Mouse (Mus musculus) embryonic fibroblast, embryonic 13.5 days (primary cell): Measurements from ENCODE around the gene Acad9. TPM values are rescaled to one million over a fixed set of nuclear protein-coding genes. Genes with fewer than 3 reads are reported as not detected.

Source experiments
- H3K27ac ChIP-seq: 2 replicates; pipeline ENCODE4 v1.5.1; 2012; ENCODE audit warnings: low read length, control low read depth, inconsistent platforms; ENCODE audit not compliant: insufficient read depth
- H3K4me1 ChIP-seq: 2 replicates; pipeline ENCODE4 v1.6.1; 2011; ENCODE audit warnings: low read length; ENCODE audit not compliant: control insufficient read depth, insufficient read depth
- H3K4me3 ChIP-seq: 2 replicates; pipeline ENCODE4 v1.5.1; 2011; ENCODE audit warnings: mild to moderate bottlenecking, control low read depth, low read length; ENCODE audit not compliant: insufficient read depth
- CTCF ChIP-seq: IDR thresholded peaks from 2 replicates; pipeline ENCODE4 v1.5.1; 2011; ENCODE audit warnings: mild to moderate bottlenecking, control low read depth, low read length, moderate library complexity, borderline replicate concordance; ENCODE audit not compliant: insufficient read depth
- POLR2A ChIP-seq: IDR thresholded peaks from 2 replicates; pipeline ENCODE4 v1.6.1; 2011; ENCODE audit warnings: low read depth, mild to moderate bottlenecking, control low read depth, low read length, moderate library complexity
- polyA plus RNA-seq: library from polyadenylated mRNA; stranded (reverse); fragments of >200 nt; gene quantifications from 2 replicates; pipeline ENCODE4 v1.2.4, GENCODE M21; 2011; ENCODE audit warnings: low read depth; ENCODE audit not compliant: missing spikeins, insufficient read length

Gene Acad9
- 32.9 and 33.2 TPM in 2 replicates for polyA plus RNA-seq

DNA sequence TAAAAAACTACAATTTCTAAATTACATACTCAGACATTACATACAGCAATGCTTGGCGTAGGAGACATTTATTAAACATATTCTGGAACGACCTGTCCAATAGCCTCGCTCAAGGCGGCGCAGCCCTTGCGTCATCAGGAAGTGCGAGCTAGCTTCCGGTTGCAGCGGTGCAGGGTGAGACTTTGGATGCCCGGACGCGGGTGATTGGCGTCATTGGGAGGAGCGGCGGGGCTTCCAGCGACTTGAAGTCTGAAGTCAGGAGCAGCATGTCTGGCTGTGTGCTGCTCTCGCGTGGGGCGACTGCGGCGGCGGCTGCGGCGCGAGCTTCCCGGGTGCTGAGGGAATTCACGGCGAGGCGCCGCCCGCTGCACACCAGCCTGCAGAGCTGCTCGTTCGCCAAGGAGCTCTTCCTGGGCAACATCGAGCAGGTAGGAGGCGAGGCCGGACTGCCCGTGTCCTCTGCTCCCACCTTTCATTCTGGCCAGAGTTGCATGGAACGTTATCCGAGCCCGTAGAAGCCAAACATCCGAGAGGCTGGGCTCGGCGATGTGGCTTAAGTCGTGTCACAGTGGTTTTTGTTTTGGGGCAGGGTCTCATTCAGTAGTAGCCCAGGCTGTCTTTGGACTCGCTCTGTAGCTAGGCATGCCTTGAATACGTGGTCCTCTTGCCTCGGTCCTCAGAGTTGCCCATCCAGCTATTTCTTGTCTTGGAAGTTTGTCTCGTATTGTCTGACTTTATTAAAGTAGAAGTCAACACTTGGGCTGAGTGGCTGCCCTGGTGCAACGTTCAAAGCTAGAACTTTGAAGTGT lies at the start of gene Acad9:
TSS of gene Acad9 (plus strand) at position 137 of the 809 bp plus-strand sequence.
- TF ChIP-seq CTCF (no peak), POLR2A (peak; percentile 89)
- peaks cover 3% of the 10 kb centered on the region; the same call in 1 of the 2 replicates for H3K4me1 ChIP-seq
- 0 out of 2 replicates have a peak within 1 kb of the TSS, but pooled peaks have one; percentile 2 for H3K27ac ChIP-seq
- H3K4me3 ChIP-seq: peak within 1 kb of the TSS; percentile 74

DNA sequence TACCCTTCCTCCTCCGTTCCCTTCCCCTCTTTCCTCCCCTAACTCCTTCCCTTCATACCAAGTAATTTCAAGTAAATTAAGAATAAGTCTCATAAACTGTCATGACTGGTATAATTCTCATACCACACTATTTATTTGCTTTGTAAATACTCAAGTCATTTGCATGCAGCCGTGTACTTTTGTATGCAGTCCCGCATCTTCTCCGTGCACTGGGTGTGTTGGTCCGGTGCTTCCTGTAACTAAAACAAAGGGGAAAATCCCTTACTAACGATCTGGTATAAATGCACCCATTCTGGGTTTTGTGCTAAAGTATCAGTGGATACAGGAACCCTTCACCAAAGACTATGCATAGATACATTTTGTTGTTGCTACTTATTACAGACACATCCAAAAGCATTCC lies 40.0 kb upstream of the Acad9 start:
- H3K27ac ChIP-seq: no peak overlapping the region
- H3K4me3 ChIP-seq: no peak overlapping the region
- TF ChIP-seq POLR2A: no peak
- TF ChIP-seq CTCF: no peak
- no peaks in the 10 kb centered on the region for H3K4me1 ChIP-seq

DNA sequence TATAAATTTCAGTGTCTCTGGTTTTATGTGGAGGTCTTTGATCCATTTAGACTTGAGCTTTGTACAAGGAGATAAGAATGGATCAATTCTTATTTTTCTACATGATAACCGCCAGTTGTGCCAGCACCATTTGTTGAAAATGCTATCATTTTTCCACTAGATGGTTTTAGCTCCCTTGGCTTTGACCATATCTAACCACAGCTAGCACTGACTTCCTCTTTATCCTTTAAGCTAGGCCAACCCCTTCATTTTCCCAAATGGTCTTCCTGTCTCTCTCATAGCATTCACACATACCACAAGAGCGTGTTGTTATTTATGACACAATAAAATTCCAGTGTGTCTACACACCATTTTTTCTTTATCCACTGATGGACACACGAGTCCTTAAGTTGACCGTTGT lies 35.8 kb upstream of the Acad9 start:
- no peak overlapping the region for H3K4me3 ChIP-seq
- no peak for TF ChIP-seq CTCF
- TF ChIP-seq POLR2A: no peak
- H3K4me1 ChIP-seq: no peaks in the 10 kb centered on the region
- H3K27ac ChIP-seq: no peak overlapping the region

DNA sequence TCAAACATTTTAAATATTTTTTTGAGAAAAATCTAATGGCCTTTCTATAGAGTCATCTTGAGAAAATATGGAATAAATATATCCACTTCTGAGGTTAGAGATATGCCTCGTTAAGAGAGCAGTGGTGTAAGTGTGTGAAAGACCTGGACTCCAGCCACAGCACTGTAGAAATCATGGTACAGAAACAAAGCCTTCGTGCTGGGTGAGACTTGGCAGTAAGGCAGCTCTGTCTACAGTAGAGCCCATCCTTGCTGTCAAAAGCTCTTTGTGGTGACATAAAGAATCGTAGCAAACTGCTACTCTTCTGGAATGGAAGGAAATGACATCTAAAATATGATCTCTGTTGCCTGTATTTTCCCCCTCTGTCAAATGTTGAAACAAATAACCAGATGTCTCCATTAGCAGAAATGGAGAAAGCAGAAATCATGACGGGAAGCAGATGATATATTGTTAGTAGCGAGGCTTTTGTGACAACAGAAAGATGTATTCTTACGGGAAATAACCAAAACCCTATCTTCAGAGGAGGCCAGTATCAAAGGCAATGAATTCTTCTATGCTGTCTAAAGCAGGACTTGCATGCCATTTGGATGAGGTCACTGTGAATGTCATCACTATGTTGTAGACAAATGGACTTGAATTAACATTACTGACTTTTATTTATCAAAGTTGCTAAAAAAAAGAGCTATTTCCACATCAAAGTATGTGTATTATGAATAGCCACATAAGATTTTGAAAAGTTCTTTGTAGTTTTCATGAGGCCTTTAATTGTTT lies 33.9 kb upstream of the Acad9 start:
- Histone ChIP-seq H3K27ac (no peak overlapping the region), H3K4me3 (no peak overlapping the region), H3K4me1 (no peaks in the 10 kb centered on the region)
- no peak for TF ChIP-seq CTCF

DNA sequence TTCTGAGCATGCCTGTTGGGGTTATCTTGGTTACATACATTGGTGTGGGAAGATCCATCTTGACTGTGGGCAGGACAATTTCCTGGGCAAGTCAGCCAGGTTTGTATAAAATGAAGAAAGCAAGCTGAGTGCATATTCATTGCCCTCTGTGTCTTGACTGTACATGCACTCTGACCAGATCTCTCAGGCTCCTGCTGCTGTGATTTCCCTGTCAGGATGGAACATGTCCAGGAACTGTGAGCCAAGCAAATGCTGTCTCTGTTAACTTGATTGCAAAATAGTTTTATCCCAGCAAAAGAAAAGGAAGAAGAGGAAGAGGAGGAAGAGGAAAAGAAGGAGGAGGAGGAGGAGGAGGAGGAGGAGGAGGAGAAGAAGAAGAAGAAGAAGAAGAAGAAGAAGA lies 21.3 kb upstream of the Acad9 start:
- H3K4me1 ChIP-seq: no peaks in the 10 kb centered on the region
- no peak overlapping the region for H3K4me3 ChIP-seq
- no peak for TF ChIP-seq CTCF
- TF ChIP-seq POLR2A: no peak
- H3K27ac ChIP-seq: no peak overlapping the region

DNA sequence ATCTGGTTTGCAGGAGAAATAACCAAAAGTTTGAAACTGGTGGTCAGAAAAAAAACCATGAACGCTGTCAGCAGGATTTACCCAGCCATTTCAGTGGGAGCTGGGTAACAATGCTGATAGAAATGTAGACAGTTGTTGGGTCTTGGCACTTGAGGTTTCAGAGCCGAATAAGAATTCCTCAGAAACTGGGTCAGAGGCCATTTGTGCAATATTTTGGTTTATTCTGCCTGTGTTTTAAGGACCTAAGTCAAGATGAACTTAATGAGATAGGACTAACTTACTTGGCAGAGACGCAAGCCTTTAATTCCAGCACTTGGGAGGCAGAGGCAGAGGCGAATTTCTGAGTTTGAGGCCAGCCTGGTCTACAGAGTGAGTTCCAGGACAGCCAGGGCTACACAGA lies 20.7 kb upstream of the Acad9 start:
- TF ChIP-seq POLR2A (no peak), CTCF (no peak)

DNA sequence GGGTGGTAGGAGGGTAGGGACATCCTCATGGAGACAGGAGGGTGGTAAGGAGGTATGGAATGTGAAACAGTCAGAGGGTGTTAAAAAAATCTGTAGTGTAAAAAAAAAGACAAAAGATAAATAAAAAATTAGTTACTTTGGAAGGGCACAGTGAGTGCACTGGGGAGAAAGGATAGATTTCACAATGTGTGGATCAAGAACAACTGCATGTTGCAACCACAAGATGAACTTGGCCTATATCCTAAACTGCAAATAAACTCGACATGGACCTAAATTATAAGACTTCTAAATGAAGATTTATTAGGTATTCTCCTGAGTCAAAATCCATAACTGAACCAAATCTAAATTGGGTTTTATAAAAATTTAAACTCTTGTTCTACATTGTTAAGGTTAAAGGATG lies 16.7 kb upstream of the Acad9 start:
- H3K4me1 ChIP-seq: no peaks in the 10 kb centered on the region
- no peak overlapping the region for H3K4me3 ChIP-seq
- TF ChIP-seq CTCF (no peak), POLR2A (no peak)
- H3K27ac ChIP-seq: no peak overlapping the region

More for the DNA sequence above, 20.7 kb upstream of the Acad9 start:
- no peaks in the 10 kb centered on the region for H3K4me1 ChIP-seq
- no peak overlapping the region for H3K4me3 ChIP-seq
- H3K27ac ChIP-seq: no peak overlapping the region

DNA sequence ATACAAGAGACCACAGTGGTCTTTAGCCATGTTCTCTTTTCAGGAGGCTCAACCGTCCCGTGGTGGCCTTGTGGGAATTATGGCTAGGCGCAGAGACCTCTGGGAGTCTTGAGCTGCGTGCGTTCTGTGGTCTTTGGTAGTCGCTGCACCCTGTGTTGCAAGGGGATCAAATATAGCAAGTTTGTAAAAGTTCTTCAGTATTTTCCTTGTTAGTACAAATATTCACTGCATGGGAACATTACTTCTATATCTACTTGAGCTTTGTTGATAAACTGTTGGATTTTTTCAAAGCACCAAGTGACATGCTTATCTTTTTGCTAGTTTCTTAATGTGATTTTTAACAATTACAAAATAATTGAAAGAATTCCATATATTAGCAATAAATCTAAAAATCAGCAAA lies 12.3 kb upstream of the Acad9 start, which contains the start of gene Ccdc144b:
TSS of gene Ccdc144b (minus strand) at position 101 of the 400 bp plus-strand sequence.
- H3K4me1 ChIP-seq: no peaks in the 10 kb centered on the region
- H3K4me3 ChIP-seq: no peak within 1 kb of the TSS
- TF ChIP-seq POLR2A: no peak
- TF ChIP-seq CTCF: no peak
- no peak within 1 kb of the TSS for H3K27ac ChIP-seq

DNA sequence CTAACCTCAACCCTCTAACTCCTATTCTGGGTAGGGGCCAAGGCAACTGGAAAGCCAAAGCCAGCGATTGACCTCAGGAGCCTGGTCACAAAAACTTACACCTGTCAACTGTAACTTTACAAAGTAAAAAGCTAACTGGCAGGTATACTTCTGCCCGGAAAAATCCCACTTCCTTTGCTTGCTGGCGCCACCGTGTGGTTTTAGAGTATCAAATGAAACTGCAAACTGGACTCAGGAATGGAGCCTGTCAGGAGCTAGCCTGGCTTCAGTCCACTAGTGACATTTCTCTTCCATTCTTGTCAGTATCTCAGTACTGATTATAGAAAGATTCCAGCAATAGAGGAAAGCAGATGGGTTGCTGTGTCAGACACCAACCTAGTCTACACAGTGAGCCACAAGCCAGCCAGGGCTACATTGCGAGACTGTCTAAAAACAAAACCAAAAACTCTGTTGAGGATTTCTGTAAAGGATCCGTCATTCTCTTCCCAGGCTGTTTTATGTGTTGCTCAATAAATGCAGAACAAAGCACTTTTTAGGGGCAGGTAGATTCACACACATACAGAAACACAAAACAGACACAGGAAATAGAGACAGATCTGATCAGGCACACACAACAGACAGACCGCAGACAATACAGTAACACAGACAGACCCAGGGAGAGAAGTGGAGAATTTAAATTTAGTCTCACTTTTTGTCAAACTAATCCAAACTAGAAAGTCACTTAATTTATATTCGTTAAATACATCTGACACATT lies 5.5 kb upstream of the Acad9 start:
- Histone ChIP-seq H3K27ac (no peak overlapping the region), H3K4me1 (no peaks in the 10 kb centered on the region), H3K4me3 (no peak overlapping the region)
- TF ChIP-seq POLR2A (no peak), CTCF (no peak)
